Mouse (Mus musculus) urinary bladder, postnatal 10 days (tissue): Measurements from ENCODE around the gene Gnai2.
A peak's percentile ranks its signal among the peaks of the same experiment; 100 is the strongest.
"Not testable (repeated sequence)": the region's sequence is repeated elsewhere in the genome, so short reads cannot be mapped to it uniquely, and the experiment has no call there.

Source experiments
- DNase-seq: peaks from one replicate; pipeline ENCODE4 v3.0.0; 2022; ENCODE audit warnings: low spot score

Gene Gnai2

DNA sequence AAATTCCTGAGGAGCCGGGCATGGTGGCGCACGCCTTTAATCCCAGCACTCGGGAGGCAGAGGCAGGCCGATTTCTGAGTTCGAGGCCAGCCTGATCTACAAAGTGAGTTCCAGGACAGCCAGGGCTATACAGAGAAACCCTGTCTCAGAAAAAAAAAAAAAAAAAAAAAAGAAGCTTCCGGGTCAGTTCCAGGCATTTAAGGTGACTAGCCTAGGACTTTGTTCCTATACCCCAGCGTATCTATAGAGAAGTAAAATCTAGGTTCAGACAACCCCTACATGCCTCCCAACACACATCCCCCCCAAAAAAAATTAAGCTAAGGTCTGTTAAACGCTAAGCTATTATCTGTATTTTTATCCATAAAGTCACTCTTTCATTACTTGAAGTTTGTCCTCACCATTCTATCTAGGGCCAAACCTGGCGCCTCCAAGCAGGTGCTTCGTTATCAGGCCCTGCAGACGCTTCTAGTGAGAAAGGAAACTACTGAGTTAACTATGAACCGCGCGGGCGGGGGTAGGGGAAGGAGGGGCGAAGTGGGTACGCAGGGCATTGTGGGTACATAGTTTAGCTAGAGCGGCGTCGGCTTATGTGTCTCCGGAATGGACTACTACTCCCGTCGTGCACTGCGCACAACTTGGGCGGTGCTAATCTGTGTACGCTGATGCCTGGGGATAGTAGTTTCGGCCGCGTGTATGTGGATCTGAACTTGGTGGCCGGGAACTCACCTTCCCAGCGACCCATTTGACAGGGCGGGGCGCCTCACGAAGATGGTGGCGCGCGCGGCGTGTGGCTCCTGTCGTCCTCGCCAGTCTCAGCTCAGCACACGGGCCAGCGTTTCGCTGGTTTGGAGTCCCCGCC lies 48.0 kb downstream of the Gnai2 start, which contains the start of gene Ifrd2:
Gene Ifrd2, plus strand, starts transcription at position 669 of the 859 bp plus-strand sequence.
- peak; percentile 85 for DNase-seq

DNA sequence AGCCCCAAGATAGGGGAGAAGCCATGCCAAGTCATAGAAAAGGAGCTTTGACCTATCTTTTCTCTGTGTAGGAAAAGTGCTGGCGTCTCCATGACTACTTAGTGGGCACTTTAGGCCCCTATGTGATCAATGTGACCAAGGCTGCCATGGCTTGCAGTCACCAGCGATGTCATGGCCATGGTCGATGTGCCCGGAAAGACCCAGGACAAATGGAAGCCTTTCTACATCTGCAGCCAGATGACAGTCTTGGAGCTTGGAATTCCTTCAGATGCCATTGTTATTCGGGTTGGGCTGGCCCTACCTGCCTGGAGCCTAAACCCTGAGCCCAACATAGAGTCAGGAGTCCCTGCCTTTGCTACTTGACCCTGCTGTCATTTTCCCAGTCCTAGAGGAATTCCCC lies 48.7 kb downstream of the Gnai2 start:
- DNase-seq, result no peak

- no peak for DNase-seq
These were observed 52.0 kb downstream of the Gnai2 start for GRCm38 (mm10) chr9:107583174-107583573.

DNA sequence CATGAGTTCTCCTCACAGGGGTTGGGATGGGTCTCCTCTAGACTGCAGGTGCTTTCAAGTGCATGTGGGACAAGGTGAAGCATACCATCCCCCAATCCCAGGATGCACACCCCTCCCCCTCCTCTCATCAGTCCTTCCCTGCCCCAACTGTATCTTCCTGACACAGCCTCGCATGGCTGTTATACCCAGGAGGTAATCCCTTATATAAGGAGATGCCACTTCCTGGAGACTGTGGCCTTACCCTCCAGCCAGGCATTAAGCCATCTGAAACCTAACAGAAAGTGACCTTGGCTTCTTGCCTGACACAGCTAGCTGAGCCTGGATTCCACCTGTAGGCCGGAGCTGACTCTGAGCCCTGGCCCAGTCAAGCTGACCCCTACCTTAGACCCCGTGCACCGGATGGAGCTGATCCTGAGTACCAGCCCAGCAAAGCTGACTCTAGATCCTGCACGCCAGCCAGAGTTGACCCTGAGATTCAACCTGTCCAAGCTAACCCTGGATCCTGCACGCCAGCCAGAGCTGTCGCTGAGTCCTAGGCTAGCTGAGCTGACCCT lies 52.6 kb downstream of the Gnai2 start:
- no peak for DNase-seq

DNA sequence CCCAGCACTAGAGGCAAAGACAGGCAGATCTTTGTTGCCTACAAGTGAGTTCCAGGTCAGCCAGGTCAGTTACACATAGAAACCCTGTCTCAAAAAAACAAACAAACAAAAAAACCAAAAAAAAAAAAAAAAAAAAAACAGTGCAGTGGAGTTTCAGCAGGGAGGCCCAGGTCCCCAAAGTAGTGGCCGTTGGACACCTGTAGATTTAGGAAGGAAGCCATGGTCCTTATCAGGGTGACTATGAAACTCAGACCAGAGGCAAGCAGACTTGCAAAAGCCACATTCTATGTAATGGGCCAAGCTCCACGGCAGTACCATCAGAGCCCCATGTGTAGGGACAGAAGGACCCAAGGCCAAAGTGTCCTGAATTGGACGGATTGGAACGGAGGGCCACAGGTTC lies 53.6 kb downstream of the Gnai2 start:
- no peak for DNase-seq

GRCm38 (mm10) chr9:107580501-107581317 lies 54.5 kb downstream of the Gnai2 start, which contains the start of gene Hyal3:
Gene Hyal3, plus strand, starts transcription at chr9:107580818.
- DNase-seq, result peak; percentile 63

- no peak for DNase-seq
These were observed 55.9 kb downstream of the Gnai2 start for GRCm38 (mm10) chr9:107579023-107579900.

DNA sequence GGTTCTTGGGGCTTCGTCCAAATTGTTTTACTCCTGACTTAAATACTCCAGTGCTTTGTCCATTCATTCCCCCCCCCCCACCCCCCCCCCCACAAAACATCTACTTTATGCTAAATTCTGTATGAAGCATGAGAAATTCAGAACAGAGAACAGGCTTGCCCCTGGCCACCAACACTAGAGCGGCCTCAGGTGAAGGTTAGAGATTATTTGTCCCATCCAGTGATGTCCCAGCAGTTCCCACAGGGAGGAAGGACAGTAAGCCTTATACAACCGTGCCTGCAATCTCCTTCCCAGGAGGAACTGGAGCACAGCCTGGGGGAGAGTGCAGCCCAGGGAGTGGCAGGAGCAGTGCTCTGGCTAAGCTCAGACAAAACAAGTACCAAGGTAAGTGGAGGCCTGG lies 56.6 kb downstream of the Gnai2 start, which contains the start of gene Naa80:
Gene Naa80, plus strand, starts transcription at position 301 of the 400 bp plus-strand sequence.
- DNase-seq, result no peak

GRCm38 (mm10) chr9:107577871-107578270 lies 57.3 kb downstream of the Gnai2 start:
- no peak for DNase-seq

GRCm38 (mm10) chr9:107576357-107577107 lies 58.6 kb downstream of the Gnai2 start, which contains the start of gene Hyal1:
Gene Hyal1, plus strand, starts transcription at chr9:107576927.
- no peak for DNase-seq

GRCm38 (mm10) chr9:107575579-107576356 lies 59.4 kb downstream of the Gnai2 start:
- DNase-seq, result no peak

GRCm38 (mm10) chr9:107573774-107574173 lies 61.4 kb downstream of the Gnai2 start:
- not testable (repeated sequence) for DNase-seq

GRCm38 (mm10) chr9:107572327-107572662 lies 62.9 kb downstream of the Gnai2 start:
- DNase-seq, result no peak

DNA sequence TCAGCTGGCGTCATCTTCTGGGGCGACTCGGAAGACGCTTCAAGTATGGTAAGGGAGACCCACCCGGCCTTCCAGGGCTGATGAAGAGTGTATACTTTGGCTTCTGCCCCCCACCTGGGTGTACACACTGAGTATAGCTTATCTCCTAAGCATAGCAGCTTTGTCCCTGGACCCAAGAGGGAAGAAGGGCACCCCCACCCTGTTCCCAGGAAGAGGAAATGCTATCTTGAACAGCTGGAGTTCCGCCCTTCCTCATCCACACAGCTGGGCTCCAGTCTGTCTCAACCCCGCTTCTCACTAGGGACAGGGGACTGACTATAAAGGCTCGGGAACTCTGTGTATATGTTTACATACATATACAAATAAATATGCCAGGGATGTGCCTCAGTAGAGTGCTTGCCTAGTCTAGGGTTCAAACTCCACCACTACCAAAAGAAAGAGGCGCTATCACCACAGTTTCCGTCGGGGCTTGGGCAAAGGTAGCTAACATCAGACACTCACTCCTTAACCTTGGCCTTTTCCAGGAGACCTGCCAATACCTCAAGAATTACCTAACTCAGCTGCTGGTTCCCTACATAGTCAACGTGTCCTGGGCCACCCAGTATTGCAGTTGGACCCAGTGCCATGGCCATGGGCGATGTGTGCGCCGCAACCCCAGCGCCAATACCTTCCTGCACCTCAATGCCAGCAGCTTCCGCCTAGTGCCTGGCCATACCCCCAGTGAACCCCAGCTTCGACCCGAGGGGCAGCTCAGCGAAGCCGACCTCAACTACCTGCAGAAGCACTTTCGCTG lies 63.4 kb downstream of the Gnai2 start:
- no peak for DNase-seq

DNA sequence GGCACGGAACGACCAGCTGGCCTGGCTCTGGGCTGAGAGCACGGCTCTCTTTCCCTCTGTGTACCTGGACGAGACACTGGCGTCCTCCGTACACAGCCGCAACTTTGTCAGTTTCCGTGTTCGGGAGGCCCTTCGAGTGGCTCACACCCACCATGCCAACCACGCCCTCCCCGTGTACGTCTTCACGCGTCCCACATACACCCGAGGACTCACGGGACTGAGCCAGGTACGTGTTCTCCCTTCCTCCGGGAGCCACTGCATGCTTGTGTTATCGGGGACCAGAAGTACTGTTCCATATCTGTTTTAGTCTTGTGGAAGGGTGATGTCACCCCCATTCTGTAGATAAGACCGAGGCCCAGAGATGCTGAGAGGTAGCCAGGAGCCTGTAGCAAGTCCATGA lies 64.3 kb downstream of the Gnai2 start:
- DNase-seq, result no peak

GRCm38 (mm10) chr9:107570016-107570415 lies 65.2 kb downstream of the Gnai2 start:
- no peak for DNase-seq

- no peak for DNase-seq
These were observed 65.9 kb downstream of the Gnai2 start for GRCm38 (mm10) chr9:107569270-107569669.

GRCm38 (mm10) chr9:107568331-107569261 lies 66.6 kb downstream of the Gnai2 start:
- DNase-seq, result no peak
